Mouse (Mus musculus): ENCODE data around the gene Gm29564.
"Not testable (repeated sequence)": the region's sequence is repeated elsewhere in the genome, so short reads cannot be mapped to it uniquely, and the experiment has no call there.

Gene Gm29564

DNA sequence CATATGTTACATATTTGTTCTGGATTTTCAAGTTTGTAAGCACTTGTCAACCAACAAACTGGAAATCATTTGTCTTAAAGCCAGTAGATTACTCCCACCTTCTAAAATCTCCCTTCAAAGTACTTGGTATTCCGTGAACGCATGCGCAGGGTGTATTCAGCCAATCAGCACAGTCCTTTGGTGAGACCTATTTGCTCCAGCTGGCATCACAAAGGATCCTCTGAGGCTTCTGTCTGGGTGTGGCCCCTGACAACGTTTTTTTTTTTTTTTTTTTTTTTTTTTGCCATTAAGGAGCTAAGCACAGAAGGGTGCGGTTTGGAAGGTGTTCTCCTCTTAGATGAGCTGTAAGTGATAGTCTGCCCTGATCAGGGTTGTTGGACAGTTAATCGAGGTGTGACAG is at the start of gene Gm29564:
TSS of gene Gm29564 (plus strand) at position 301 of the 400 bp plus-strand sequence.
- not testable (repeated sequence) for DNase-seq
